Mouse (Mus musculus) mouse embryonic stem cell (cell line): ENCODE results near the gene Cntfr.
"Not testable (repeated sequence)": the region's sequence is repeated elsewhere in the genome, so short reads cannot be mapped to it uniquely, and the experiment has no call there.

Source experiments
- in situ Hi-C, 2 experiments: fragments of 300-500 bp; cut with MboI; formaldehyde crosslinking; loops; 1 replicate in 1 of 2; 3 replicates in 1 of 2; pipeline ENCODE4 v1.14.3; 2019 to 2020; ENCODE audit warnings: low sequenced_read_pairs in 2 of 2, low pct_unique_long_range_greater_than_20kb in 1 of 2, mixed read lengths in 1 of 2; ENCODE audit not compliant: unreplicated experiment in 1 of 2

Cntfr gene

DNA sequence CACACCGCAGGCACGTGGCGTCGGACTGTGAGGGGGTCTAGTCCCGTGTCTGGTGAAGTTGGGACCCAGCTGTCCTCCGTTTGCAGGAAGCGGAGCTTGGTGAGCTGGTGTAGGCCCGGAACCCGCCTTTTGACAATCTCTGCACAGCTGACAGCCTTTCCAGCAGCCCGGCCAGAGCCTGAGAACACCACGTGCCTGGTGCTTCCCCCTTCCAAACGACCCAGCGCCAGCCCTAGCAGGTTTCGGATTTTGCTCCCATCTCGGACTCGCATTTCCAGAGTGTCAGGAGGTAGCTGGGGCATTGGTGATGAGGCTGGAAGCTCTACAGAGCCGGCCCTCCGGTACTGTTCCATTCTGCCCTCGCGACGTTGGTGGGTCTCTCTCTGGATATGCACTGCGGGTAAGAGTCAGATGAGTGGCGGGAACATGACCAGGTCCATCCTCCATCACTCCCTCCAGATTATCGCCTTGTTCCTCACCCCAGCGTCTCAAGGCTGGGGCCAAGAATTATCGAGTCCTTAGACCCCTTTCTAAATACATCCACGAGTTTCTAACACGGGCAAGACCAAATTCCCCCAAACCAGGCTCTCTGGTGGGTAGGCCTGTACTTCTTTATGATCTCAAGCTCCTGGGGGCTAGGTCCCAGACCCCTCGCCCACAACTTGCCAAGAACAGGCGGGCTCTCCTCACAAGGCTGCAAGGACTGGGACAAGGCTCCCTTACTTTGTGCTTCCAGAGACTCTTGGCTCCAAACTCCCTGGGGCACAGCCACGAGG, 15.7 kb upstream of the Cntfr start:
- in situ Hi-C loops, result loop anchor here in 1 of 2 experiments (25.0 kb wide), 1 partner anchor 575 kb away; the partner anchor contains the start of gene Ube2r2

DNA sequence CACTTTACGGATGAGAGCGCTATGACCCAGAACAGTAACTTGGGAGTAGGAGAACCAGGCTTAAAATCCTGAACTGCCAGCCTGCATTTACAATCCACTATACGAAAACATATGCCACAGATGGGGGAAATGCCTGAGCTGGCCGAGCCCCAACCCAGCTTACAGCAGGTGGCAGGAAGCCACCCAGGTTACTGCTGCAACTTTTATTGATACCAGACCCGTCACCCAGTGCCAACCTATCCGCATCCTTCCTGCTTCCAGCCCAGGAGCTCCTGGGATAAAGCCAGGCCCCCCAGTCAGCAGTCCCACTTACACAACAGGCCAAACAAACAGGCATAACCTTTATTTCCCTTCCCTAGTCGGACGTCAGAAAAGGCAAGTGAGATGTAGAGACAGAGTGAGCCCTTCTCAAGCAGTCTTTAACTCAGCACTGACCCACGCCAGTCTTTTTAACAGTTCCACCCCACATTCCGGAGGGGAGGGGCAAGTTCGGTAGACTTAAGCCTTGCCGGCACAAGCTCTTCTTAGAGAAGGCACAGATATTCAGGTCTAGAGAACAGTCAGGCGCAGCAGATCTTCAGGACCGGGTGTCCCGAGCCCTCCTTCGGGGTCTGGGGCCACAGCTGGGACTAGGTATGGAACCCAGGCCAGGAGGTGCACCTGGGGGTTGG, 15.0 kb upstream of the Cntfr start:
- in situ Hi-C loops, result loop anchor here in 1 of 2 experiments (25.0 kb wide), 1 partner anchor 575 kb away; the partner anchor contains the start of gene Ube2r2

DNA sequence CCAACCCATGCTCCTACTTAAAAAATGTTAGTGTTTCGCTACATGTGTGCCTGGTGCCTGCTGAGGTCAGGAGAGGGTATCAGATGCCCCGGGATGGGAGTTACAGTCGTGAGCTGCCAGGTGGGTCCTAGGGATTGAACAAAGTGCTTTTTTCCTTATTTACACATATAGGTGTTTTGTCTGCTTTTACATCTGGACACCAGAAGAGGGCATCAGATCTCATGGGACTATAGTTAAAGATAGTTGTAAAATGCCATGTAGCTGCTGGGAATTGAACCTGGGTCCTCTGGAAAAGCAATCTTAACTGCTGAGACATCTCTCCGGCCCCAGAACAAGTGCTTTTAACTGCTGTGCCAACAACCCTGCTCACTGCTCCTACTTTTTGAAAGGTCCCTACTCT, 13.3 kb upstream of the Cntfr start:
- in situ Hi-C loops, result loop anchor here in 1 of 2 experiments (25.0 kb wide), 1 partner anchor 573 kb away; the partner anchor contains the start of gene Ube2r2

DNA sequence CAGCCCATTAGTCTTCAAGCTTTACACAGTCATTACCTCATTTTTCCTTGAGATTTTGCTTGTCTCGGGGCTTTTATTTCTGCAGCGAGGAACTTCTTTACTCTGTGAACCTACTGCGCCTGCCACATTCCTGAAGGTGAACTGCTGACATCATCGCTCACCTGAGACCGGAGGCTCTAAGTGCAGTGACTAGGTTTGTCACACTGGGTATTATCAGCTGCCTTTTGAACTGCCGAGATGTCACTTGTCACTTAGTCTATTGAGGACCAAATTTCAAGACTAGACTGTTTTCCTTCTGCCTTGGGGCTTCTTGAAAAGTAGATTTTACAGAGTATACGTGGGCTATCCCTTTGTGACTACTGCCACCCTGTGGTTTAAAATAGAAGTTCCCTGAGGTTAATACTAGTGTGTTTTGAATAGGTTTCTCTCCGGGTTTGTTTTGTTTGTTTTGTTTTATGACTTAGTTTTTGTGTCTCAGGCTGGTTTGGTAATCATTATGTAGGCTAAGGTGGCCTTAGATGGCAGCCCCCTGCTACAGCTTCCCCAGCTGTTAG, 11.4 kb upstream of the Cntfr start:
- in situ Hi-C loops, result loop anchor here in 1 of 2 experiments (10.0 to 25.0 kb wide), 2 partner anchors 143 to 571 kb away; partner anchors contain the start of genes Dnaic1, Fam219a and Ube2r2

DNA sequence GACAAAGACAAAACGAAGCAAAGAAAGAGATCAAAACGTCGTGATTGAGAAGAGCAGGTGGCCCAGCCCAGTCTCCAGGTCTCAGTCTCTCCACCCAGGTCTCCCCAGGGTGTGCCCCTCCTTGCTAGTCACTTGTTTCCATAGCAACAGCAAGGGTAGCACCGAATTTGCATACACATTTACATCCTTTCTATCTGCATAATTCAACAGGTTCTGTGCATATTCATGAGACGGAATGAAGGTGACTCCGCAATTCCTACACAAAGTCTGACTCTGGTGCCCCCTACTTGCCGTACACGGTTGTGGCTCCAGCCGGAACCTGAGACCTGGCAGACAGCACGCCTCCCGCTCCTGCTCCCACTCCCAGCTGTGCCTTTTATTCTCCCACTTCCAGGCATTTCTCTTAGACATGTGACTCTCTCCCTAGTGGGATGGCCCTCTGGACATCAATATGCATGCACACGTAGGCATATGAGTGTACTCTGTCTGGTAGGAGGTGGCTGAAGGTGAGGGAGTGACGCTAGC, 10.2 kb upstream of the Cntfr start:
- in situ Hi-C loops, result loop anchor here in 1 of 2 experiments (10.0 to 25.0 kb wide), 2 partner anchors 142 to 570 kb away; partner anchors contain the start of genes Dnaic1, Fam219a and Ube2r2

DNA sequence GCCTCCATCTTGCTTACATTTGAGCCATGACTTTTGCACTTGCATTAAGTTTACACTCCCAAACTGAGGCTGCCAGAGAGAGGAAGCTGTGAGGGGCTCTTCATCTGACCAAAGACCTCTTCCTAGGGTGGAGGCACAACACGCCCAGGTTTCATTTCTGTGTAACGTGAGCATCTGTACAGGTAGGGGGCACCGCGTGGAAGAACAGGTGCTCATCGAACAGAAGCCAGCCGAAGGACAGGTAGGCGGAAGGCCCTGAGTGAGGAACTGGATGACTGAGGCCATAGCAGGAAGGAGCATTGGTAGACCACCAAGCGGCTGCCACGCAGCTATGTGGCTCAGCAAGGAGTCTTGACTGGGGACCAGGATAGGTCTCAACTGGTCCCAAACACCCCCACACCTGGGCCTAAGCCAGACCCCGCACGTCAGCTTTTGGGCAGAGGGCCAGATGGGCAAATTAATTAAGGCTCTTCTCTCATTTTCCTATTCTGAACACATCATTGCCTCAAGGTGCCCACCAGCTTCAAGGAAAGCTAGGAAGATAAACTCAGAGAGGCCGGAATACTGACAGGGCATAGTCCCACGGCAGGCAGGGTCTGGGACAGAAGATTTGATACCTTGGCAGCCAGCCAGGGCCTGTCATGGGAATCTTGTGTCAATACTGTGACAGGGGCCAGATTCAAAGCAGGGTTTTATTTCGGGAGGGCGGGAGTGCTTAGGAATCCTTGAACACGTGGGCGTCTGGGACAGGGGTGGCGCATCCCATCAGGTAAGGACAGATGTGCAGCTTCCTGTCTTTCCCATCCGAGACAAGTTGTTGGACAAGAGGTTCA, 9.2 kb upstream of the Cntfr start:
- in situ Hi-C loops, result loop anchor here in 1 of 2 experiments (10.0 to 25.0 kb wide), 2 partner anchors 141 to 569 kb away; partner anchors contain the start of genes Dnaic1, Fam219a and Ube2r2

DNA sequence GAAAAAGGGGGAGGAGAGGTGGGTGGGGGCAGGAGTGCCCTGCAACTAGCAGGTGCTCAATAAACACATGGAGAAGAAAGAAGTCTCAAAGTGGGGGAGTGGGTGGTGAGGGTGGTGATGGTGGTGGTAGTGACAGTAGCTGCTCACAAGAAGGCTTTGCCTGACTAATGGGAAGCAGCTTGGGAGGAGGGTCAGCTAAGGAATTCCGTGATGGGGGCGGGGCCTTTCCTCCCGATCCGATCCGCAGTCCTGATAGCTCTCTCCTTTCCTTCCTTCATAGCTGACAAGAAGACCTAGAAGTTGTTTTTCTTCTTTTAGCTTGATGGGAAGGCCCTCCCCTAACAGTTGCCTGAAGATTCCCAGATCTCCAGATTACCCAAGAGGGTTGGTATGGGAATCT, 7.8 kb upstream of the Cntfr start:
- in situ Hi-C loops, result loop anchor here in 1 of 2 experiments (10.0 to 25.0 kb wide), 2 partner anchors 140 to 567 kb away; partner anchors contain the start of genes Dnaic1, Fam219a and Ube2r2

DNA sequence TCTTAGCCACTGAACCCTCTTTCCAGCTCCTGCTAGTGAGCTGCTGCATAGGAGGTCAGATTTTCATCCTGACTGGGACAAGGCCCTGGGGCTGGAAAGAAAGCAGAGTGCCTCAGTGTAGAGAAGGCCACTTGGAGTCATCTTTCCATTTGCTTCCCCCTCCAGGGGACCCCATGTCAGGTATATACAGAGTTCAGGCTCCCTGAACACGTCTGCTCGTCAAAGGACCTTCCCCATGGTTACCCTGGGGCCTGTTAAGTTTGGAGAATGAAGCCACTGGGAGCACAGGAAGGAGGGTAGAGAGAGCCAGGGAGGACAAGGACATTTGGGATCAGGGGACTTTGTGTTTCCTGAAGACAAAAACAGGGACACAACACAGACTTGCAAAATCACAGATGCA, 5.3 kb upstream of the Cntfr start:
- in situ Hi-C loops, result loop anchor here in 1 of 2 experiments (10.0 to 25.0 kb wide), 2 partner anchors 137 to 565 kb away; partner anchors contain the start of genes Dnaic1, Fam219a and Ube2r2

DNA sequence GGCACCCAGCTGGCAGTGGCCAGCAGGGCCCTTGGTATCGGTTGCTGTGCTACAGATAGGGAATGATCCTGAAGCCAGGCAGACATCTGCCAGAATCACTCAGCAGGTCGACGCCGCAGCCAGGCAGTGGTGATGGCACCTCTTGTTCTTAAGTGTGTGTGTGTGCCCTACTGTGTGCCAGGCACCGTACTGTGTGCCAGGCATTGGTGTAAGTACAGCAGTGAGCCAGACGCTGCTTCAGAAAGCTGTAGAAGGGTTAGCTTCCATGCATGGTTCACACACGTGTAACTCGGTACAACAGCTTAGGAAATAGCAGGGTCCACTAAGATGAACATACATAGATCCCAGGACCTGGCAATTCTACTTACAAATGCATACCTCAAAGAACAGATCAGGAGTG, 3.3 kb upstream of the Cntfr start:
- in situ Hi-C loops, result loop anchor here in 1 of 2 experiments (10.0 to 25.0 kb wide), 2 partner anchors 135 to 563 kb away; partner anchors contain the start of genes Dnaic1, Fam219a and Ube2r2

DNA sequence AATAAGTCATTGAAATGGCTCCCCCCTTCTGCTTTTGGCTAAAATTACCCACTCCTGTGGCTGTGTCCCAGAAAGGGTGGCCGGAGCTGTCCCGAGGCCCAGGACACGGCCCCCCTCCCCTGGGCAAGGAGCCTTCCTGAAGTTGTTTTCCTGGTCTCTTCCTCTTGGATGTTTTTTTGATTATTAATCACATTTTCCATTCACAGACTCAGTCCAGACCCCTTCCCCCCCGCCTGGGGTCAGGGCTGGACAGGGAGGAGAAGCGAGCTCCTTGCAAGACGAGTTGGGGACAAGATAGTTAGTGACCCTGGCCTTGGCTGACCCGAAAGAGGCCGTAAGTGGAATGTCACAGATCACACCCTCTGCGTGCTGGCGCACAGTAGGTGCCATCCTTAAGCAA, 2.9 kb upstream of the Cntfr start, which contains the start of gene Il11ra1:
Il11ra1 (plus strand) TSS at position 207 of the 400 bp plus-strand sequence.
- in situ Hi-C loops, result loop anchor here in 1 of 2 experiments (10.0 to 25.0 kb wide), 2 partner anchors 135 to 562 kb away; partner anchors contain the start of genes Dnaic1, Fam219a and Ube2r2

DNA sequence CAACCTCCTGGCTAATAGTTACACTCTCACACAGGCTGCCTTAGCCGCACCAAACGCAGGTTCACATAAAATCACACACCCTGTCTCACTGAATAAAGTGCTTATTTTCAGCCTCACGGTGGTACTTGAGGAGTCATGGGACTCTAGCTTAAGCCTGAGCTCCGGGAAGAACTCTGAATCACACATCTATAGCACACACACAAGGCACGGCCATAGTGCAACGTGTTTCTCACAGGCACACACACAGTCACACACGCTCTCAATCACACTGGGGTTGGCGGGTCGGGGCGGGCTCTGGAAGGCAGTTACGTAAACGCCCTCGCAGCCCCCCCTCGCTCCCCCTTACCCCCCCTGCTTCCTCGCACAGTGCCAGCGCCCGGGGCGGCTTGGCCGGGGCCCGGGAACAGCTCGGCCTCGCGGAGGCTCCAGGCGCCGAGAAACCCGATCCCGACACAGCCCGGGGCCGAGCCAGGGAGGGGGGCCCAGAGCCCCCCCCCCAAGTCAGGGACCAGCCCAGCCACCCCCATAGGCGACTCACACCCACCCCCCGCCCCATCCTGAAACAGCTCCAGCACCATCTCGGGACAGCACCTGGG, 1.6 kb upstream of the Cntfr start:
- in situ Hi-C loops, result not testable (repeated sequence)

DNA sequence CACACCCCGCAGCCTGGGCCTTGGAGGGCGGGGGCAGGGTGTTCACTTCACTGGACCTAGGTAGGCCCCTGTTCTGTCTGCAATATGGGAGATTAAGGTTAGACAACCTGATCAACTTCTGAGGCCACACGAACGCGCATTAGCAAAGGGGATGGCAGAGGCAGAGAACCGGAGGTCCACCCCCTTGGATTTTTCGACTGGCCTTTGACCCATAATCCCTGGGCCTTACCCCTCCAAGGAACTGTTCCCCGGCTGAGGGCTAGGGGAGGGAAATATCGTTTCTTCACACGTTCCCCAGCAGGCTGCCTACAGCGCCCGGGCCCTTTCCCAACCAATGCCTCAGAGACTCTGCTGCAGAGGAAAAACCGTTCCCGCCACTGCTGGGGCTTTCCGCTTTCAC, 437 bp downstream of the Cntfr start:
- in situ Hi-C loops, result not testable (repeated sequence)

DNA sequence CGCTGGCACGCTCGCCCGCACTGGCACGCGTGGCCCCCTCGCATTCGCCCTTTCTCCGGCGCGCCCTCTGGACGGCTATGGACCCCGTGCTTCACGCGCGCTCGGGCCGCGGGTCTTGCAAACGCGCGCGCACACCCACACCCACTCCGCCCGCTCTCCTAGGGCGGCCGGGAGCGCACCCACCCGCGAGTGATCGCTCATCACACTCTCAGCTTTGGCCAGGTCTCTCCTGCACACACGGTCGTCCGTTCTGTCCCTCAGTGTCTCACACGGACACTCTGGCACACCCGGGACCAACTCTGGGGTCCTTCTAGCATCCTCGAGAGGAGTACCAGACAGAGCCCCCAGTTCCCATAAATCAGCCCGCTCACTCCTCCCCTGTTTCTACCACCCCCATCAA, 1.1 kb downstream of the Cntfr start:
- in situ Hi-C loops, result not testable (repeated sequence)

DNA sequence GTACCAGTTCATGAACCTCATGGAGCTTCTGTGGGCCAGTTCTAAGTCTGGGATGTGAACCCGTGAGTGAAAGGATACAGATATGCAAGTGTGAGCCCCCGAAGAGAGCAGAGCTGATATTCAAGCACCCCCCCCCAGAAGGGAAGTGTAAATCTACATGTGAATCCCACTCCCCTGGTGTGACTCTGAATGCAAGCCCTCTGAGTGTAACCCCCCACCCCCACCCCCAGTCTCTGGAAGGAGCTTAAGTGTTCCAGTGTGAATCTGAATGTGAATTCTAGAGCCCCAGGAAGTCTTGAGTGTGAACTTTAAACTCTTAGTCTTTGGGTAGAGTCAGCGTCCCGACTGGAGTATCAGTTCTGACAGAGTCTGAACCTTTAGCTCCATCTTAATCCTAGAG, 3.4 kb downstream of the Cntfr start:
- in situ Hi-C loops, result not testable (repeated sequence)

DNA sequence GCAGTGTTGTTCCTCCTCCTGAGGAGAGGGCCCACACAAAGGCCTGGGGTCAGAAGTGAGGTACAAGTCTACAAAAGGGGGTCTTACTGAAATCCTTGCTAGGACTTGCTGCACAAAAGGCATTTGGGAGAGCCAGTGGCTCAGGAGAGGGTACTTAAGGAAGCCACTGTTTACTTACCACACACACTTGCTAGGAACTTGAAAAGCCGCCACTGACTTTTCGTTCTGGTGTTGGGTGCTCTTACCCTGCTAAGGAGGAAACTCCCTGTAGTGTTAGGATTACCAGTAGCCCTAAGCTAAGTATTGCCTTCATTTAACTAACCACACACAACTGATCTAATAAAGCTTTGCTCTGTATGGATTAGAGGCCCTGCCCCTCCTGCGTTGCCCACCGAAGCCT, 6.9 kb downstream of the Cntfr start:
- in situ Hi-C loops, result not testable (repeated sequence)

DNA sequence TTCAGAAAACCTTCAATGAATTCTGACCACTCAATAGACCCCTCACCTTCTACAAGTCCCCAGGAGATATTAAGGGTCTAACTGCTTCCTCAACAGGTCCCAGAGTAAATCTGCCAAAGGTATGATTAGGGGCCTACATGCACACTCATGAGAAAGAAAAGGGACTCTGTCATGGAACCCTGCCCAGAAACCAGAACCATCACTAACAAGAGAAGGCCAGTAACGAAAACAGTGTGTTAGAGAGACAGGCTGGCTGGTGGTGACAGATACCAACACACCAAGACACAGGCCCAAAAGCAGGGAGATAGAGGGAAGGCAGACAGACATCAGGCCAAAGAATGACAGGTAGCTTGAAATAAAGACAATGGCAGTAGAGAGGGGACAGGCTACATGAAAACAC, 8.3 kb downstream of the Cntfr start:
- in situ Hi-C loops, result not testable (repeated sequence)

DNA sequence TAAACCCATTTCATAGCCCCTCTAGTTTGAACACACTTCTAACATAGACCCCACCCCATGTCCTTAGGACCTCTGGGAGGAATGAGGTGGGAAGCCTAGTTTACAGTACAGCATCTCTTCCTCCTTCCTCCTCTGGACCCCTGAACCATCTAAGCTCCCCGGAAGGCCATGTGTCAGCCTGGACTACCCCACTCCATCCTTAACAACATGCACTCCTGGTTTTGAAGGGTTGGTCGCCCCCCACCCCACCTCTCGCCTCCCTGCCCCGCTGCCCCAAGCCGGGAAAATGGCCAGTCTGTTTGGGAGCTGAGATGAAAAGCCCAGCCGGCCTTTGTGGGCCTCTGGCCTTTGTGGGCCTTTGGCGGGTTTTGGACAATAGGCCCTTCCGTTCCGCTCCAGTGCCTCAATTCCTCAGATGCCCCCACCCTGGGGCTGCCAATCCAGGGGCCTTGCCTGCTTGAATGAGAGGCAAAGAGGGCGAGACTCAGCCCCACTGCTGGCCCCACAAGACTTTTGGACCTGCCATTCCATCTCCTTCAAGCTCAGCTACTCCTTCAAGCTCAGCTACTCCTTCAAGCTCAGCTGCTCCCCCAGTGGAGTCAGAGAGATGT, 10.9 kb downstream of the Cntfr start:
- in situ Hi-C loops, result not testable (repeated sequence)
